Mouse (Mus musculus): ENCODE results near the gene Asxl1.

Gene Asxl1

GRCm38 (mm10) chr2:153445137-153446016 is 99.7 kb downstream of the Asxl1 start:
- WGBS: 1% methylated on average over 59 of the region's 59 CpGs

GRCm38 (mm10) chr2:153446017-153446408 is 100.4 kb downstream of the Asxl1 start:
- WGBS: 1% methylated on average over 8 of the region's 8 CpGs

- 45% methylated on average over 4 of the region's 4 CpGs for WGBS
These were observed 100.8 kb downstream of the Asxl1 start for GRCm38 (mm10) chr2:153446476-153446875.

- 86% methylated on average over 3 of the region's 3 CpGs for WGBS
These were observed 102.1 kb downstream of the Asxl1 start for GRCm38 (mm10) chr2:153447719-153448118.

- WGBS: 91% methylated on average over 6 of the region's 6 CpGs
These were observed 102.9 kb downstream of the Asxl1 start for GRCm38 (mm10) chr2:153448519-153448918.

Measured in cerebral cortex, adult 2 months (tissue).